Mouse (Mus musculus): ENCODE results near the gene Sash1. TPM values are rescaled to one million over a fixed set of nuclear protein-coding genes. Genes with fewer than 3 reads are reported as not detected.

The Sash1 gene
- polyA plus RNA-seq, 1 experiment from 2014 or later = 1.7 TPM

DNA sequence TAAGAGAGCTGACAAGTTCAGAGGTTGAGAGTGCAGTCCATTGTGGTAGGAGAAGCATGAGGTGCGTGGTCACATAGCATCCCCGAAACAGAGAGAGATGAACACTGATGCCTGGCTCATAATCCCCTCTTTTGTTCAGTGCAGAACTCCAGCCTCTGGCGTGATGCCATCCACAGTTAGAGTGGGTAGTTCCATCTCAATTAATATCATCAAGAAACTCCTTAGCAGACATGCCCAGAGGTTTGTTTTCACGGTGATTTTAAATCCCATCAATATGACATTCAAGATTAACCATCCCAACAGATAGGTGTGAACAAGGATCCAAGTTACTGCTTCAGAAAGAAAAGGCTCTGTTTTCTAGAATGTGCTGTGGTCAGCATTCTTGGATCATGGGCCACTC is 192.3 kb downstream of the Sash1 start:
- no peaks in the 10 kb centered on the region for H3K9me3 ChIP-seq (ENCODE audit: control insufficient read depth, low read length)
- H3K27ac ChIP-seq (ENCODE audit: low read depth, low read length) = no peak overlapping the region
- no peak overlapping the region for H3K4me3 ChIP-seq (ENCODE audit: low read depth, low read length)
- H3K27me3 ChIP-seq (replicated peaks; ENCODE audit: control insufficient read depth, insufficient read depth, low read length) = no peaks in the 10 kb centered on the region
- no peak overlapping the region for H3K4me2 ChIP-seq
- H3K4me1 ChIP-seq (replicated peaks; ENCODE audit: control insufficient read depth, insufficient read depth, low read length) = no peaks in the 10 kb centered on the region
- H3K36me3 ChIP-seq (ENCODE audit: control insufficient read depth, insufficient read depth, low read length) = no peaks in the 10 kb centered on the region
- ATAC-seq (replicated peaks; ENCODE audit: low FRiP score) (no peak), DNase-seq (ENCODE audit: low spot score) (no peak)
- no peak overlapping the region for H3K9ac ChIP-seq (ENCODE audit: low read depth, low read length)
- WGBS = 81% methylated on average over 4 of the region's 4 CpGs

DNA sequence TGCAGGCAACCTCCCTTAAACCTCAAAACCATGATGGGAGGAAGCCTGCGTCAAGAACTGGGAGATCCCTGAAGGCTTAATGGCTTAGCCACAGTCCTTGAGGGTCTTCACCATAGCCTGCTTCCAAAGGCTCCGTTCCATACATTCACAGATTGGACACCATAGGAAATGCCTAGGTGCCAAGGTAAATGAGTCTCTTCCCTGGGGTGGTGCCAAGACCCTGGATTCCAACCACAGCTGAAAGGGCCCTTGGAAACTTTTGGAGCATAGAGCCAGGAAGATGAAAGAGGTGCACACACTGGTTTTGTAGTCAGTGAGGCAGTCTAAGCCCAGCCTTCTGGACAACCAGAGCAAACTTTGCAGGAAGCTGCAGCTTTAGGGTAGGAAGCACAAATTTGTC is 193.3 kb downstream of the Sash1 start:
- WGBS = 86% methylated on average over 2 of the region's 2 CpGs
- no peak overlapping the region for H3K4me2 ChIP-seq
- no peak for DNase-seq (ENCODE audit: low spot score)
- H3K4me1 ChIP-seq (replicated peaks; ENCODE audit: control insufficient read depth, insufficient read depth, low read length) = no peaks in the 10 kb centered on the region
- H3K9ac ChIP-seq (ENCODE audit: low read depth, low read length) = no peak overlapping the region
- H3K4me3 ChIP-seq (ENCODE audit: low read depth, low read length) = no peak overlapping the region
- H3K27ac ChIP-seq (ENCODE audit: low read depth, low read length) = no peak overlapping the region
- no peaks in the 10 kb centered on the region for H3K27me3 ChIP-seq (replicated peaks; ENCODE audit: control insufficient read depth, insufficient read depth, low read length)
- H3K36me3 ChIP-seq (ENCODE audit: control insufficient read depth, insufficient read depth, low read length) = no peaks in the 10 kb centered on the region
- no peak for ATAC-seq (replicated peaks; ENCODE audit: low FRiP score)
- no peaks in the 10 kb centered on the region for H3K9me3 ChIP-seq (ENCODE audit: control insufficient read depth, low read length)

GRCm38 (mm10) chr10:8686219-8686618 is 199.7 kb downstream of the Sash1 start:
- Histone ChIP-seq H3K9ac (ENCODE audit: low read depth, low read length) (no peak overlapping the region), H3K9me3 (ENCODE audit: control insufficient read depth, low read length) (no peaks in the 10 kb centered on the region), H3K4me1 (replicated peaks; ENCODE audit: control insufficient read depth, insufficient read depth, low read length) (no peaks in the 10 kb centered on the region), H3K4me2 (no peak overlapping the region), H3K27me3 (replicated peaks; ENCODE audit: control insufficient read depth, insufficient read depth, low read length) (no peaks in the 10 kb centered on the region), H3K27ac (ENCODE audit: low read depth, low read length) (no peak overlapping the region), H3K4me3 (ENCODE audit: low read depth, low read length) (no peak overlapping the region), H3K36me3 (ENCODE audit: control insufficient read depth, insufficient read depth, low read length) (no peaks in the 10 kb centered on the region)
- WGBS = 66% methylated on average over 1 of the region's 1 CpGs
- ATAC-seq (replicated peaks; ENCODE audit: low FRiP score) (no peak), DNase-seq (ENCODE audit: low spot score) (no peak)

DNA sequence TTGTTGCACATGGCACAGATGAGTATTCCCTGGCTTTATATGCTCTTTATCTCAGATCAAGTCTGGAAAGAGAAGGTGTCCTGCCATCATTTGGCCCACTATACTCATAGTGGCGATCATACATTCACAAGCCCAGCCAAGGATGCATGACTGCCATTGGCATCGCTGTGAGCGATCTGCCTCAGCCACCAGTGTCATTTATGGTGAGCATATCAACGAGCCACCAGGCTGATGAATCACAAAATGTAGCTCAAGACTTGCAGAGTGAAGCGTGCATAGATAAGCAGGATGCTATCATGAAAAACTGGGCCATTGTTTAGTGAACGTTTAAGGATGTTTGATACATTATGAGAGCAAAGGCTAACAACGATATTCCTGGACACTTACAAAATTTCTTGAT is 200.6 kb downstream of the Sash1 start:
- 82% methylated on average over 7 of the region's 7 CpGs for WGBS
- Histone ChIP-seq H3K4me3 (ENCODE audit: low read depth, low read length) (no peak overlapping the region), H3K9ac (ENCODE audit: low read depth, low read length) (no peak overlapping the region), H3K9me3 (ENCODE audit: control insufficient read depth, low read length) (no peaks in the 10 kb centered on the region), H3K4me2 (no peak overlapping the region), H3K4me1 (replicated peaks; ENCODE audit: control insufficient read depth, insufficient read depth, low read length) (no peaks in the 10 kb centered on the region), H3K27ac (ENCODE audit: low read depth, low read length) (no peak overlapping the region), H3K27me3 (replicated peaks; ENCODE audit: control insufficient read depth, insufficient read depth, low read length) (no peaks in the 10 kb centered on the region), H3K36me3 (ENCODE audit: control insufficient read depth, insufficient read depth, low read length) (no peaks in the 10 kb centered on the region)
- ATAC-seq (replicated peaks; ENCODE audit: low FRiP score) (no peak), DNase-seq (ENCODE audit: low spot score) (no peak)

DNA sequence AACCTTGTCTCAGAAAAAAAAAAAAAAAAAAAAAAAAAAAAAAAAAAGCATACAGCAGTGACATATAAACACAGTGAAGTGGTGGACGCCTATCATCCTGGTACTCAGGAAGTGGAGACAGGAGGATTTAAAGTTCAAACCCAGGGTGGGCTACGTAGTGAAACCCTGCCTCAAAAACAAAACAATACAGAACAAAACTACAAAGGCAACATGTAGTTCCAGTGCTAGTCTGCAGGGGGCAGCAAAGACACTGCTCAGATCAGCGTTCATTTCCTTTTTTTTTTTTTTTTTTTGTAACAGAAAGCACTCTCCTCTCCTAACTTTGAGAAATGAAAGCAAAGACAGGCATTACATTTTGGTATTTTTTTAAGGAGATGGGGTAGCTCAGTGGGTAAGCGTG is 203.0 kb downstream of the Sash1 start:
- DNase-seq (ENCODE audit: low spot score) = peak; percentile 36

GRCm38 (mm10) chr10:8682341-8682740 is 203.5 kb downstream of the Sash1 start:
- no peak overlapping the region for H3K4me3 ChIP-seq (ENCODE audit: low read depth, low read length)
- H3K36me3 ChIP-seq (ENCODE audit: control insufficient read depth, insufficient read depth, low read length) = no peaks in the 10 kb centered on the region
- WGBS = 73% methylated on average over 6 of the region's 6 CpGs
- no peak overlapping the region for H3K9ac ChIP-seq (ENCODE audit: low read depth, low read length)
- no peaks in the 10 kb centered on the region for H3K4me1 ChIP-seq (replicated peaks; ENCODE audit: control insufficient read depth, insufficient read depth, low read length)
- ATAC-seq (replicated peaks; ENCODE audit: low FRiP score) = no peak
- no peak overlapping the region for H3K4me2 ChIP-seq
- no peak for DNase-seq (ENCODE audit: low spot score)
- no peaks in the 10 kb centered on the region for H3K27me3 ChIP-seq (replicated peaks; ENCODE audit: control insufficient read depth, insufficient read depth, low read length)
- no peaks in the 10 kb centered on the region for H3K9me3 ChIP-seq (ENCODE audit: control insufficient read depth, low read length)
- no peak overlapping the region for H3K27ac ChIP-seq (ENCODE audit: low read depth, low read length)

More for the DNA sequence above, 203.0 kb downstream of the Sash1 start:
- H3K27ac ChIP-seq (ENCODE audit: low read depth, low read length) = no peak overlapping the region
- H3K4me3 ChIP-seq (ENCODE audit: low read depth, low read length) = no peak overlapping the region
- no peaks in the 10 kb centered on the region for H3K9me3 ChIP-seq (ENCODE audit: control insufficient read depth, low read length)
- no peaks in the 10 kb centered on the region for H3K36me3 ChIP-seq (ENCODE audit: control insufficient read depth, insufficient read depth, low read length)
- no peak overlapping the region for H3K4me2 ChIP-seq
- no peak for ATAC-seq (replicated peaks; ENCODE audit: low FRiP score)
- no peaks in the 10 kb centered on the region for H3K27me3 ChIP-seq (replicated peaks; ENCODE audit: control insufficient read depth, insufficient read depth, low read length)
- no peaks in the 10 kb centered on the region for H3K4me1 ChIP-seq (replicated peaks; ENCODE audit: control insufficient read depth, insufficient read depth, low read length)
- 17% methylated on average over 4 of the region's 4 CpGs for whole genome bisulfite sequencing
- no peak overlapping the region for H3K9ac ChIP-seq (ENCODE audit: low read depth, low read length)

- no peaks in the 10 kb centered on the region for H3K9me3 ChIP-seq (ENCODE audit: control insufficient read depth, low read length)
- 54% methylated on average over 5 of the region's 5 CpGs for WGBS
- no peak overlapping the region for H3K4me3 ChIP-seq (ENCODE audit: low read depth, low read length)
- H3K27me3 ChIP-seq (replicated peaks; ENCODE audit: control insufficient read depth, insufficient read depth, low read length) = no peaks in the 10 kb centered on the region
- no peaks in the 10 kb centered on the region for H3K36me3 ChIP-seq (ENCODE audit: control insufficient read depth, insufficient read depth, low read length)
- no peaks in the 10 kb centered on the region for H3K4me1 ChIP-seq (replicated peaks; ENCODE audit: control insufficient read depth, insufficient read depth, low read length)
- no peak overlapping the region for H3K4me2 ChIP-seq
- H3K9ac ChIP-seq (ENCODE audit: low read depth, low read length) = no peak overlapping the region
- H3K27ac ChIP-seq (ENCODE audit: low read depth, low read length) = no peak overlapping the region
- ATAC-seq (replicated peaks; ENCODE audit: low FRiP score) (no peak), DNase-seq (ENCODE audit: low spot score) (no peak)
Measured at GRCm38 (mm10) chr10:8676722-8677121, 209.1 kb downstream of the Sash1 start.

Data from liver, embryonic 11.5 days (tissue).